Mouse (Mus musculus) cerebellum, adult 18-20 months (tissue): ENCODE data around the gene Clic3.
"Not testable (repeated sequence)": the region's sequence is repeated elsewhere in the genome, so short reads cannot be mapped to it uniquely, and the experiment has no call there.

Experiments used
- DNase-seq, 2 experiments: peaks; one replicate each; pipeline ENCODE4 v3.0.0; 2021

The Clic3 gene

GRCm38 (mm10) chr2:25456205-25456953, at the start of gene Clic3:
Gene Clic3, plus strand, starts transcription at chr2:25456838.
- DNase-seq = peak in 1 of 2 experiments; percentile 31

GRCm38 (mm10) chr2:25408908-25409307, 47.7 kb upstream of the Clic3 start:
- DNase-seq = peak in 1 of 2 experiments; percentile 5

- not testable (repeated sequence) for DNase-seq
Measured at GRCm38 (mm10) chr2:25413436-25413835, 43.2 kb upstream of the Clic3 start.

- peak in 1 of 2 experiments; percentile 26 for DNase-seq
Measured at GRCm38 (mm10) chr2:25417426-25417825, 39.2 kb upstream of the Clic3 start.

GRCm38 (mm10) chr2:25421896-25422295, 34.7 kb upstream of the Clic3 start:
- peak; percentile 55 to 69 for DNase-seq

- no peak for DNase-seq
Measured at GRCm38 (mm10) chr2:25422587-25423410, 33.8 kb upstream of the Clic3 start, which contains the start of gene Fut7. Gene Fut7, plus strand, starts transcription at chr2:25423267.

- no peak for DNase-seq
Measured at GRCm38 (mm10) chr2:25423626-25424025, 33.0 kb upstream of the Clic3 start.

GRCm38 (mm10) chr2:25425481-25425880, 31.2 kb upstream of the Clic3 start:
- DNase-seq = peak; percentile 53 to 65

GRCm38 (mm10) chr2:25426721-25427191, 29.9 kb upstream of the Clic3 start:
- DNase-seq = peak; percentile 82 to 88

- DNase-seq = no peak
Measured at GRCm38 (mm10) chr2:25427256-25427655, 29.4 kb upstream of the Clic3 start.

GRCm38 (mm10) chr2:25428442-25429236, 28.0 kb upstream of the Clic3 start, which contains the start of gene Abca2:
Gene Abca2, plus strand, starts transcription at chr2:25428703.
- peak; percentile 94 to 99 for DNase-seq

GRCm38 (mm10) chr2:25429435-25430180, 27.0 kb upstream of the Clic3 start:
- peak; percentile 65 to 78 for DNase-seq

GRCm38 (mm10) chr2:25430395-25431233, 26.0 kb upstream of the Clic3 start:
- peak in 1 of 2 experiments; percentile 54 for DNase-seq

- DNase-seq = peak; percentile 51 to 52
Measured at GRCm38 (mm10) chr2:25431308-25431855, 25.3 kb upstream of the Clic3 start.

GRCm38 (mm10) chr2:25432326-25433098, 24.1 kb upstream of the Clic3 start:
- no peak for DNase-seq

- DNase-seq = peak in 1 of 2 experiments; percentile 30
Measured at GRCm38 (mm10) chr2:25433101-25433500, 23.5 kb upstream of the Clic3 start.

- peak; percentile 93 to 97 for DNase-seq
Measured at GRCm38 (mm10) chr2:25434292-25434691, 22.3 kb upstream of the Clic3 start.

GRCm38 (mm10) chr2:25436286-25436820, 20.3 kb upstream of the Clic3 start:
- DNase-seq = peak in 1 of 2 experiments; percentile 39

GRCm38 (mm10) chr2:25441067-25441466, 15.6 kb upstream of the Clic3 start:
- peak in 1 of 2 experiments; percentile 48 for DNase-seq
